Mouse (Mus musculus): ENCODE measurements around the gene Pigf. TPM values are rescaled to one million over a fixed set of nuclear protein-coding genes. Genes with fewer than 3 reads are reported as not detected.

Gene Pigf
- total RNA-seq, 2 experiments from 2014 or later: 3.8 to 4.8 TPM

GRCm38 (mm10) chr17:87036141-87037073, 11.2 kb upstream of the Pigf start:
- DNase-seq: peak in 1 of 2 experiments; percentile 66

- peak in 1 of 2 experiments; percentile 25 for DNase-seq
Observed at GRCm38 (mm10) chr17:87024491-87025242, 539 bp downstream of the Pigf start.

- no peak for DNase-seq
Observed at GRCm38 (mm10) chr17:87019692-87020091, 5.5 kb downstream of the Pigf start.

- DNase-seq: no peak
Observed at GRCm38 (mm10) chr17:87011301-87012019, 13.7 kb downstream of the Pigf start.

GRCm38 (mm10) chr17:87008950-87009349, 16.3 kb downstream of the Pigf start:
- DNase-seq: no peak

GRCm38 (mm10) chr17:86997323-86997722, 27.9 kb downstream of the Pigf start:
- DNase-seq: no peak

GRCm38 (mm10) chr17:86991306-86991705, 33.9 kb downstream of the Pigf start:
- no peak for DNase-seq

- peak; percentile 49 to 53 for DNase-seq
Observed at GRCm38 (mm10) chr17:86988601-86989184, 36.5 kb downstream of the Pigf start.

GRCm38 (mm10) chr17:86988161-86988560, 37.0 kb downstream of the Pigf start:
- no peak for DNase-seq

GRCm38 (mm10) chr17:86986449-86987138, 38.6 kb downstream of the Pigf start:
- DNase-seq: peak; percentile 40 to 50

GRCm38 (mm10) chr17:86982497-86982896, 42.7 kb downstream of the Pigf start:
- DNase-seq: peak; percentile 49 to 52

GRCm38 (mm10) chr17:86981701-86982100, 43.5 kb downstream of the Pigf start:
- DNase-seq: no peak

GRCm38 (mm10) chr17:86981205-86981604, 44.0 kb downstream of the Pigf start:
- DNase-seq: no peak

- DNase-seq: peak in 1 of 2 experiments; percentile 35
Observed at GRCm38 (mm10) chr17:86978496-86978895, 46.7 kb downstream of the Pigf start.

- peak in 1 of 2 experiments; percentile 5 for DNase-seq
Observed at GRCm38 (mm10) chr17:86976387-86976786, 48.8 kb downstream of the Pigf start.

- DNase-seq: peak in 1 of 2 experiments; percentile 15
Observed at GRCm38 (mm10) chr17:86973097-86973496, 52.1 kb downstream of the Pigf start.

- peak in 1 of 2 experiments; percentile 7 for DNase-seq
Observed at GRCm38 (mm10) chr17:86971860-86972259, 53.3 kb downstream of the Pigf start.

GRCm38 (mm10) chr17:86971036-86971435, 54.2 kb downstream of the Pigf start:
- DNase-seq: peak in 1 of 2 experiments; percentile 10

- peak in 1 of 2 experiments; percentile 1 for DNase-seq
Observed at GRCm38 (mm10) chr17:86970026-86970750, 55.0 kb downstream of the Pigf start.

- DNase-seq: peak in 1 of 2 experiments; percentile 64
Observed at GRCm38 (mm10) chr17:86969582-86969981, 55.6 kb downstream of the Pigf start.

Measured in heart, adult 18-20 months (tissue).